Mouse (Mus musculus) adrenal gland, adult 8-10 months (tissue): ENCODE results near the gene Cenpx. TPM values are rescaled to one million over a fixed set of nuclear protein-coding genes. Genes with fewer than 3 reads are reported as not detected.

ENCODE experiments used
- total RNA-seq, 4 experiments: library from RNA; stranded (reverse); gene quantifications; 2 replicates each; pipeline ENCODE4 v1.2.4; 2022

Gene Cenpx
- total RNA-seq, 4 experiments from 2014 or later: 49.3 to 61.7 (median 55.7) TPM

Other genes with a start within 250 kb of the Cenpx start
- gene Arl16, start 246.1 kb downstream of the Cenpx start, total RNA-seq: 10 to 100 TPM; 22.8 to 38.7 (median 29.5) TPM
- 10 to 100 TPM; 77.6 to 95.8 (median 90.1) TPM for gene Mrpl12, start 229.1 kb downstream of the Cenpx start, total RNA-seq
- 100 to 1,000 TPM; 121 to 174 (median 163) TPM for gene Slc25a10, start 221.9 kb downstream of the Cenpx start, total RNA-seq
- gene Gcgr, start 183.0 kb downstream of the Cenpx start, total RNA-seq: 1 to 10 TPM in 3 of 4 experiments, under 1 TPM in 1; 0.87 to 4.0 (median 2.3) TPM
- 10 to 100 TPM; 62.9 to 67.8 (median 65.3) TPM for gene Mcrip1, start 164.0 kb downstream of the Cenpx start, total RNA-seq
- 1 to 10 TPM in 3 of 4 experiments, under 1 TPM in 1; 0.78 to 2.8 (median 1.2) TPM for gene Ppp1r27, start 162.6 kb downstream of the Cenpx start, total RNA-seq
- gene P4hb, start 140.5 kb downstream of the Cenpx start, total RNA-seq: 100 to 1,000 TPM; 439 to 580 (median 550) TPM
- gene Arhgdia, start 132.1 kb downstream of the Cenpx start, total RNA-seq: 100 to 1,000 TPM; 356 to 389 (median 365) TPM
- 100 to 1,000 TPM in 1 of 4 experiments, 10 to 100 TPM in 3; 52.1 to 102 (median 72.7) TPM for gene Alyref, start 115.4 kb downstream of the Cenpx start, total RNA-seq
- gene Anapc11, start 115.3 kb downstream of the Cenpx start, total RNA-seq: 100 to 1,000 TPM in 2 of 4 experiments, 10 to 100 TPM in 2; 90.3 to 112 (median 98.6) TPM
- gene Npb, start 105.3 kb downstream of the Cenpx start, total RNA-seq: 1 to 10 TPM in 2 of 4 experiments, not detected in 2; 1.3 to 2.1 TPM
- gene Pcyt2, start 95.8 kb downstream of the Cenpx start, total RNA-seq: 100 to 1,000 TPM; 201 to 310 (median 259) TPM
- gene Sirt7, start 88.5 kb downstream of the Cenpx start, total RNA-seq: 10 to 100 TPM; 61.1 to 97.1 (median 75.7) TPM
- 10 to 100 TPM; 53.2 to 74.4 (median 69.7) TPM for gene Mafg, start 80.1 kb downstream of the Cenpx start, total RNA-seq
- 1 to 10 TPM in 3 of 4 experiments, under 1 TPM in 1; 0.73 to 2.0 (median 1.3) TPM for gene Pycr1, start 70.0 kb downstream of the Cenpx start, total RNA-seq
- 1 to 10 TPM in 1 of 4 experiments, under 1 TPM in 2, not detected in 1; 0.65 to 1.2 (median 0.81) TPM for gene Myadml2, start 65.6 kb downstream of the Cenpx start, total RNA-seq
- 1 to 10 TPM; 5.1 to 9.0 (median 7.2) TPM for gene Notum, start 52.6 kb downstream of the Cenpx start, total RNA-seq
- 100 to 1,000 TPM; 101 to 108 (median 106) TPM for gene Aspscr1, start 40.8 kb downstream of the Cenpx start, total RNA-seq
- 10 to 100 TPM; 26.1 to 57.9 (median 42.3) TPM for gene Lrrc45, start 187 bp upstream of the Cenpx start, total RNA-seq
- 10 to 100 TPM; 11.1 to 23.9 (median 15.9) TPM for gene Rac3, start 7.7 kb upstream of the Cenpx start, total RNA-seq
- gene Dcxr, start 13.5 kb upstream of the Cenpx start, total RNA-seq: 100 to 1,000 TPM in 2 of 4 experiments, 10 to 100 TPM in 2; 41.6 to 142 (median 76.2) TPM
- gene Cbr2, start 18.4 kb upstream of the Cenpx start, total RNA-seq: 10 to 100 TPM in 1 of 4 experiments, 1 to 10 TPM in 3; 4.8 to 11.4 (median 6.5) TPM
- 10 to 100 TPM in 3 of 4 experiments, 1 to 10 TPM in 1; 9.3 to 13.1 (median 11.6) TPM for gene Hmga1b, start 49.1 kb upstream of the Cenpx start, total RNA-seq
- 10 to 100 TPM; 17.3 to 21.4 (median 20.5) TPM for gene Rfng, start 70.5 kb upstream of the Cenpx start, total RNA-seq
- gene Gps1, start 70.5 kb upstream of the Cenpx start, total RNA-seq: 100 to 1,000 TPM; 138 to 150 (median 147) TPM
- gene Dus1l, start 82.7 kb upstream of the Cenpx start, total RNA-seq: 10 to 100 TPM; 62.8 to 71.6 (median 70.5) TPM
- gene Fasn, start 110.8 kb upstream of the Cenpx start, total RNA-seq: 1,000 to 10,000 TPM in 1 of 4 experiments, 100 to 1,000 TPM in 3; 300 to 1,377 (median 701) TPM
- 10 to 100 TPM in 3 of 4 experiments, 1 to 10 TPM in 1; 9.9 to 24.5 (median 15.1) TPM for gene Ccdc57, start 219.1 kb upstream of the Cenpx start, total RNA-seq
- gene Slc16a3, start 234.7 kb upstream of the Cenpx start, total RNA-seq: 1 to 10 TPM in 3 of 4 experiments, under 1 TPM in 1; 0.55 to 1.7 (median 1.5) TPM